Mouse (Mus musculus) intestine, embryonic 14.5 days (tissue): ENCODE measurements around the gene Cpe. TPM values are rescaled to one million over a fixed set of nuclear protein-coding genes. Genes with fewer than 3 reads are reported as not detected.

ENCODE experiments used
- ATAC-seq: fragments of 200-750 bp; cut with Nextera tagmentation; replicated peaks from 2 replicates; pipeline ENCODE4 v1.8.0; 2017; ENCODE audit warnings: low read depth, moderate number of reproducible peaks, moderate TSS enrichment, moderate library complexity; ENCODE audit not compliant: low FRiP score, low TSS enrichment
- DNase-seq: peaks from one replicate; pipeline ENCODE4 v3.0.0-alpha.2; 2018; ENCODE audit warnings: low spot score
- H3K27ac ChIP-seq: fragments of 300-500 bp; sonication (generic); 2 replicates; pipeline ENCODE4 v1.5.1; 2014; ENCODE audit warnings: low read depth, mild to moderate bottlenecking, control low read depth
- H3K27me3 ChIP-seq: fragments of 300-500 bp; sonication (generic); replicated peaks from 2 replicates; pipeline ENCODE4 v1.6.1; 2014; ENCODE audit warnings: low read length, control low read depth; ENCODE audit not compliant: control insufficient read depth, insufficient read depth
- H3K36me3 ChIP-seq: fragments of 300-500 bp; sonication (generic); 2 replicates; pipeline ENCODE4 v1.6.1; 2014; ENCODE audit warnings: low read length, control low read depth; ENCODE audit not compliant: control insufficient read depth, insufficient read depth
- H3K4me1 ChIP-seq: fragments of 300-500 bp; sonication (generic); replicated peaks from 2 replicates; pipeline ENCODE4 v1.6.1; 2014; ENCODE audit warnings: low read length, control low read depth, mixed read lengths; ENCODE audit not compliant: control insufficient read depth, insufficient read depth
- H3K4me2 ChIP-seq: fragments of 300-500 bp; sonication (generic); 2 replicates; pipeline ENCODE4 v1.6.1; 2014; ENCODE audit warnings: low read length
- H3K4me3 ChIP-seq: fragments of 300-500 bp; sonication (generic); 2 replicates; pipeline ENCODE4 v1.5.1; 2014; ENCODE audit warnings: low read depth, low read length, control low read depth, mixed read lengths
- H3K9ac ChIP-seq: fragments of 300-500 bp; sonication (generic); 2 replicates; pipeline ENCODE4 v1.6.1; 2014; ENCODE audit warnings: mild to moderate bottlenecking, low read length
- H3K9me3 ChIP-seq: fragments of 300-500 bp; sonication (generic); 2 replicates; pipeline ENCODE4 v1.6.1; 2016; ENCODE audit warnings: low read length, control low read depth; ENCODE audit not compliant: control insufficient read depth
- WGBS: fragments of 180-500 bp; shearing (Covaris S2); extraction: QIAGEN DNeasy Blood & Tissue Kit; methylation state at CpG from one replicate; pipeline ENCODE4 v1.1.7; 2014; 5-methylcytosine and 5-hydroxymethylcytosine counted together
- polyA plus RNA-seq: library from polyadenylated mRNA; unstranded; fragments of >200 nt; fragmentation: Nextera tagmentation; extraction: Ambion mirVana; gene quantifications from 2 replicates; pipeline ENCODE4 v1.2.1, GENCODE M21; 2014

Gene Cpe
- polyA plus RNA-seq, 1 experiment from 2014 or later: 204 TPM

DNA sequence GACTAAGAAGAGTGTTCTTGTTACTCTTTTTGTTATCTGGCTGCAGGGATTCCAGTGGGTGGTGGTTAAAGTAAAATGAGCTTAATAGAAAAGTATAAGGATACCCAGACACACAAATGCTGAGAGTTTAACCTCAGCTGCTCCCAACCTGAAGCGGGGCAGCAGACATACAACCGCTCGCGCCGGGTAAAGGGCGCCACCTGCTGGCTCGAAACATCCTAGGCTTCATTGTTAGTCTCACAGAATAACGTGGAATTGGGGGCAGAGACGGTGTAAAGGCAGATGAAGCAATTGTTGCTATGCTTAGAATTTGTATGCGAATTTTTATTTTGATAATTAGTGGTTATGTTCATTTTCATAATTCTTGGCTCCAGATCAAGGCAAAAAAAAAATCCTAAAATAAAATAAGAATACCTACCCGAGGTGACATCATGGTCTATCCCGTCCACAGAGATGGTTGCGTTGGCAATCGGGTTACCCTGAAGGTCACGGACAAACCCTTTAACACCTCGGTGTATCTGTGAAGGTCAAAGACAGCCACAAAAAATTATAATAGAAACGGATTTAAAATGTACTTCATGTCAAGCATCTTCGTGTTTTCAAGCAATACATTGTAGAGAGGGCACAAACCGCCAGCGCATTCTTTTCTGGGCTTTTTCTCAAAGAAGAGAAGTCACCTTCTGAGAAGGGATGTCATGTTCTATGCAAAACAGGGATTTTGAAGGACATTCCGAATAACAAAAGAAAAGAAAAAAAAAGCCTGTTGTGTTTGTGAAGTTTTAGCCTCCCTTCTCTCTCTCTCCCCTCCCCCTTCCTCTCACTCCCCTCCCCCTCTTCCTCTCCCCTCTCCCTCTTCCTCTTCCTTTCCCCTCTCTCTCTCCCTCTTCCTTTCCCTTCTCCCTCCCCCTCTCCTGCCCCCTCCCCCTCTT is 95.5 kb downstream of the Cpe start:
- 45% methylated on average over 21 of the region's 21 CpGs for WGBS
- Histone ChIP-seq H3K4me1 (no peaks in the 10 kb centered on the region), H3K9ac (no peak overlapping the region), H3K9me3 (no peaks in the 10 kb centered on the region), H3K36me3 (peaks cover 11% of the 10 kb centered on the region; the same call in 1 of the 2 replicates), H3K4me3 (no peak overlapping the region), H3K4me2 (no peak overlapping the region), H3K27ac (no peak overlapping the region), H3K27me3 (no peaks in the 10 kb centered on the region)
- peak; percentile 86 for DNase-seq
- ATAC-seq: no peak

DNA sequence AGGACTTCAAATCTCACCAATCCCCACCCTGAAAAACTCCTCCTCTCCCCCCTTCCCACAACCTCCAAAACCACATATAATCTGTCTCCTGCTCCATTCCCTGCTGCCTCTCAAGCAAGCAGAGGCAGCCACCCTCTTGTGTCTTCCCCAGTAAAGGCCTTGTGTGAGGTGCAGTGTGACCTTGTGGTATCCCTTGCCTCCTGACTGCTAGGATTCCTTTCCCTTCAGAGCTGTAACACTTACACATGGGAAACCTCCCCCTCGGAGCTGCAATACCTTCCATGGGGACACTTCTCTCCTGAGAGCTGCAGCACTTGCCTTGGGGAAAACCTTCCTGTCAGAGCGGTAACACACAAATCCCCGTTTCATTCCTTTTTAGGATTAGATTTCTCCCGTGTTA is 96.5 kb downstream of the Cpe start:
- no peaks in the 10 kb centered on the region for H3K9me3 ChIP-seq
- no peak for ATAC-seq
- peaks cover 11% of the 10 kb centered on the region; the same call in 1 of the 2 replicates for H3K36me3 ChIP-seq

DNA sequence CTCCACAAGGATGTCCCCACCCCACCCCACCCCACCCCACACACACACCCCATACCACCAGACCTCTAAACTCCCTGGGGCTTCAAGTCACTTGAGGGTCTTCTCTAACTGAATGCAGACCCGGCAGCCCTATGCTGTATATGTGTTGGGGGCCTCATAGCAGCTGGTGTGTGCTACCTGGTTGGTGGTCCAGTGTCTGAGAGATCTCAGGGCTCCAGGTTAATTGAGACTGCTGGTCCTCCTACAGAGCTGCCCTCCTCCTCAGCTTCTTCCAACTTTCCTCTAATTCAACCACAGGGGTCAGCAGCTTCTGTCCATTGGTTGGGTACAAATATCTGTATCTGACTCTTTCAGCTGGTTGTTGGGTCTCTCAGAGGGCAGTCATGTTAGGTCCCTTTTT is 102.4 kb downstream of the Cpe start:
- no peak overlapping the region for H3K27ac ChIP-seq
- ATAC-seq: no peak
- no peak for DNase-seq

More for the DNA sequence above, 96.5 kb downstream of the Cpe start:
- Histone ChIP-seq H3K9ac (no peak overlapping the region), H3K4me3 (no peak overlapping the region), H3K27ac (no peak overlapping the region), H3K27me3 (no peaks in the 10 kb centered on the region), H3K4me1 (no peaks in the 10 kb centered on the region), H3K4me2 (no peak overlapping the region)
- DNase-seq: no peak
- WGBS: 80% methylated on average over 4 of the region's 4 CpGs

DNA sequence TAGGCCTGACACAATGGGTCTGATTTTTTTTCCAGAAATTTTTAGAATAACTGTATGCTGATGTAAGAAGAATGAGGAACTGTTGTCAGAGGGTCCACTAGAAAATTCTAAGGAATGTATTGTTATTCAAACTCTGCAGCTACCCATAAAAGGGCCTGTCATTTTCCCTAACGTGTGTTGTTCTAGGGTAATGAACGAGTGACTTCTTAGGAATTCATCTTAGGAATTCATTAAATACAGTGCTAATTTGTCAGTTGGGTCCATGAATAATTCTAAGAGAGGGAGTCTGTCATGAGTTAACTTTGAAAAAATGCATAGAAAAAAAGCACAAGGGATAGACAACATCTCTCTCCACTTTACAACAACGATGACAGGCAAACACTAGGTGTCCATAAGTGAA is 110.0 kb downstream of the Cpe start:
- WGBS: 41% methylated on average over 3 of the region's 3 CpGs
- DNase-seq (no peak), ATAC-seq (no peak)
- Histone ChIP-seq H3K27ac (no peak overlapping the region), H3K27me3 (no peaks in the 10 kb centered on the region), H3K9ac (no peak overlapping the region), H3K4me1 (no peaks in the 10 kb centered on the region), H3K36me3 (no peaks in the 10 kb centered on the region), H3K4me3 (no peak overlapping the region), H3K9me3 (no peaks in the 10 kb centered on the region), H3K4me2 (no peak overlapping the region)

More for the DNA sequence above, 102.4 kb downstream of the Cpe start:
- 100% methylated on average over 1 of the region's 1 CpGs for WGBS
- no peaks in the 10 kb centered on the region for H3K27me3 ChIP-seq
- no peak overlapping the region for H3K9ac ChIP-seq
- no peak overlapping the region for H3K4me2 ChIP-seq
- H3K4me3 ChIP-seq: no peak overlapping the region
- no peaks in the 10 kb centered on the region for H3K4me1 ChIP-seq
- H3K36me3 ChIP-seq: peaks cover 11% of the 10 kb centered on the region; the same call in 1 of the 2 replicates
- no peaks in the 10 kb centered on the region for H3K9me3 ChIP-seq

DNA sequence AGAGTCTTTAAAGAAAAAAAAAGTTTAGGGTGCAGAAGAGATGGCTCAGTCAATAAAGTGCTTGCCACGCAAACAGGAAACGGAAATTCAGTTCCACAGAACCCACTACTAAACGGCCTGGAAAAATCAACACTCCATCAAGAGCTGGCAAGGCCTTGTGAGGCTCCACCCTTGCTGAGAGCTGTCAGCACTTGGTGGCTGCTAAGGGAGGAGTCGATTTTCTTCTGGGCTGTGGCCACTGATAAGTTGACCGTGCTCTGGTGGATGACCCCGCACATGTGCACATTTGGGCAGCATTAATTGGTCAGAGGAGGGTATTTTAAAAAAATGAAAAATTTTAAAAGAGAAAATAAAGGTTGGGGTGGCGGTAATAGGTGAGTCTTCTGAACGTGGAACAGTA is 114.6 kb downstream of the Cpe start:
- H3K4me1 ChIP-seq: no peaks in the 10 kb centered on the region
- H3K36me3 ChIP-seq: no peaks in the 10 kb centered on the region
- ATAC-seq (no peak), DNase-seq (no peak)
- H3K27ac ChIP-seq: no peak overlapping the region
- no peak overlapping the region for H3K4me2 ChIP-seq
- H3K9me3 ChIP-seq: no peaks in the 10 kb centered on the region
- 63% methylated on average over 8 of the region's 8 CpGs for WGBS
- no peak overlapping the region for H3K9ac ChIP-seq
- no peaks in the 10 kb centered on the region for H3K27me3 ChIP-seq
- no peak overlapping the region for H3K4me3 ChIP-seq

DNA sequence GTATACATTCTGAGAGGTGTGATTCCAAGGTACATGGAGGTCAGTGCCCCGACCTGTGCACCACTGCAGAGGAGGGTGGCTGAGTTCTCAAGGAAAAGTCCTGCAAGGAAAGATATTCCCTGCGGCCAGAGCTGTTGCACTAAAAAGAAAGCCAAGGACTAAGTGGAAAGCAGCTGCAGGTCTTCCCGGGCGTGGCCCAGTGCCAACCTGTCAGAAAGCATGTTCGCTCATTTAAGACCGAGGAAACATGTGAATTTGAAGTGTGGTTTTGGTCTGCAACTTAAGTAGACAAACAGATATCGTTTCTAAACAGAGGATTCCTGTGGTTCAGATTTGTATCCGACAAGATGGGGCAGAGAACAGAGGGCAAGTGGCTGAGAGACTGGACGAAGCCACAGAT is 117.9 kb downstream of the Cpe start:
- Histone ChIP-seq H3K9ac (no peak overlapping the region), H3K4me3 (no peak overlapping the region), H3K27me3 (no peaks in the 10 kb centered on the region), H3K4me1 (no peaks in the 10 kb centered on the region), H3K27ac (no peak overlapping the region), H3K36me3 (no peaks in the 10 kb centered on the region), H3K4me2 (no peak overlapping the region), H3K9me3 (no peaks in the 10 kb centered on the region)
- DNase-seq (peak; percentile 59), ATAC-seq (no peak)
- WGBS: 62% methylated on average over 9 of the region's 9 CpGs

DNA sequence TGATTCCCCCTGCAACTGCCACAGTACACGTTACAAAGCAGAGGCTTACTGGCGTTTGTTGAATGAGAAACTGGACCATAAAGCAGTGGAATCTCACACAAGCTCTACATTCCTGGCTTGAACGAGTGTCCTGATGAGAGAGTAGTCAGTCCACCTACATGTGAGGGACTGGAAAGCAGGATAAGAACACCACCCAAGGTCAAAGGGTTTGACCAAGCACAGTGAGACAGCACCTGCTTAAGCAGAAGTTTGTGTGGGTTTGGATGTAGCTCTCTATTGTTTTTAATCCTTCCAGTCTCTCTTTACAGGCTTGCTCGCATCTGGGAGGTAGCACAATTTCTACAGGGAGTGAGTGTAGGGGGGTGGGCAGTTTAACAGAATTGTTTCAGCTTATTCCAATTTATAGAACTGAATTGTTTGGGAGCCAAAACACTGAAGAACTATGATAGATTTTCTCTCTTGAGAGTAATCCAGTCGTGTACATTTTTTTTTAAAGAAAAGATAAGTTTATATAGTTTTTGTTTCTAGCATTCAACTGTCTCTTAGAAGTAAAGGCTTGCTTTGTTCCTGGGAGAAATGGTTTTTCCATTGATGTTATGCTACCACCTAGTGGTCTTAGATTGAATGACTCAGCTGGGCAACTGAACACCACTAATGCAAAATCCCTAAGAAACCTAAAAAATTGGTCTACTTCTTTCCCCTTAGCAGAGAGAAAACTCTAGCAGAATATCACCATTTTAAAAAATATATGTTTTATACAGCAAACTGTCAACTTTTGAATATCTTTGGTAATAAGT is 144.6 kb downstream of the Cpe start:
- no peaks in the 10 kb centered on the region for H3K36me3 ChIP-seq
- H3K4me2 ChIP-seq: no peak overlapping the region
- WGBS: 26% methylated on average over 5 of the region's 5 CpGs
- ATAC-seq (no peak), DNase-seq (peak; percentile 53)
- H3K9ac ChIP-seq: no peak overlapping the region
- H3K4me1 ChIP-seq: no peaks in the 10 kb centered on the region
- H3K27me3 ChIP-seq: no peaks in the 10 kb centered on the region
- no peaks in the 10 kb centered on the region for H3K9me3 ChIP-seq
- H3K4me3 ChIP-seq: no peak overlapping the region
- no peak overlapping the region for H3K27ac ChIP-seq

DNA sequence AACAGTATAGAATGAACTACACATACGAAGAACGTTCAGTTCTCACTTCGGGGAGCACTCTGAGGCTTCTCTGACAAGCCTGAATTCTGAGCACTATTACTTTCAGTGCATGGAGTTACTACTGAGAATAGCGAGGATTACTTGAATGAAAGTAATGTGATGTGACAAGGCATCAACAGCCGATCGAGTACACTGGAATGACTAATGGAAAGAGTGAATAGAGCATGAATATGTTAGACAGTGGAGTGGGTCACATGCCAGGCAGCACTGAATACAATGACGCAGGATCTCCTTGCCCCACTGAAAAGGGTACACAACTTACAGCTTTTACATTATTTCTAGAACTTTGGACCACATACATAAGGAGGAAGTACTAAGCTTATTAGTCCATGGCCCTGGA is 149.4 kb downstream of the Cpe start:
- H3K36me3 ChIP-seq: no peaks in the 10 kb centered on the region
- H3K9me3 ChIP-seq: 0 out of 2 replicates have a peak, but pooled peaks cover 2% of the 10 kb centered on the region
- no peak overlapping the region for H3K4me3 ChIP-seq
- no peak overlapping the region for H3K4me2 ChIP-seq
- no peaks in the 10 kb centered on the region for H3K4me1 ChIP-seq
- WGBS: 96% methylated on average over 7 of the region's 7 CpGs
- H3K9ac ChIP-seq: no peak overlapping the region
- DNase-seq (no peak), ATAC-seq (no peak)
- H3K27me3 ChIP-seq: no peaks in the 10 kb centered on the region
- H3K27ac ChIP-seq: no peak overlapping the region
